Mouse (Mus musculus): ENCODE results near the gene Kcna5. TPM values are rescaled to one million over a fixed set of nuclear protein-coding genes. Genes with fewer than 3 reads are reported as not detected.

Gene Kcna5
- polyA plus RNA-seq, 1 experiment from 2014 or later = 0.61 TPM

- Histone ChIP-seq H3K4me2 (no peak overlapping the region), H3K4me3 (no peak overlapping the region), H3K27ac (no peak overlapping the region), H3K36me3 (no peaks in the 10 kb centered on the region), H3K9me3 (replicated peaks) (no peaks in the 10 kb centered on the region), H3K4me1 (no peaks in the 10 kb centered on the region), H3K27me3 (replicated peaks) (no peaks in the 10 kb centered on the region), H3K9ac (no peak overlapping the region)
- WGBS (ENCODE audit: insufficient replicate concordance) = 13% methylated on average over 7 of the region's 7 CpGs
- ATAC-seq = no peak
These were observed 28.7 kb upstream of the Kcna5 start for GRCm38 (mm10) chr6:126563898-126564297.

- Histone ChIP-seq H3K9ac (no peak overlapping the region), H3K4me1 (no peaks in the 10 kb centered on the region), H3K9me3 (replicated peaks) (no peaks in the 10 kb centered on the region), H3K4me3 (no peak overlapping the region), H3K27ac (no peak overlapping the region), H3K27me3 (replicated peaks) (no peaks in the 10 kb centered on the region), H3K4me2 (no peak overlapping the region), H3K36me3 (no peaks in the 10 kb centered on the region)
- no peak for ATAC-seq
- 22% methylated on average over 4 of the region's 4 CpGs for WGBS (ENCODE audit: insufficient replicate concordance)
These were observed 26.5 kb upstream of the Kcna5 start for GRCm38 (mm10) chr6:126561702-126562101.

GRCm38 (mm10) chr6:126560696-126561095 lies 25.5 kb upstream of the Kcna5 start:
- no peaks in the 10 kb centered on the region for H3K9me3 ChIP-seq (replicated peaks)
- ATAC-seq = no peak
- H3K27ac ChIP-seq = no peak overlapping the region; the same call in 1 of the 2 replicates
- H3K36me3 ChIP-seq = no peaks in the 10 kb centered on the region
- H3K4me1 ChIP-seq = no peaks in the 10 kb centered on the region
- no peak overlapping the region for H3K4me3 ChIP-seq
- no peak overlapping the region for H3K9ac ChIP-seq
- H3K4me2 ChIP-seq = no peak overlapping the region
- H3K27me3 ChIP-seq (replicated peaks) = no peaks in the 10 kb centered on the region
- 68% methylated on average over 1 of the region's 1 CpGs for WGBS (ENCODE audit: insufficient replicate concordance)

- no peak overlapping the region for H3K9ac ChIP-seq
- no peaks in the 10 kb centered on the region for H3K9me3 ChIP-seq (replicated peaks)
- no peaks in the 10 kb centered on the region for H3K4me1 ChIP-seq
- H3K27ac ChIP-seq = no peak overlapping the region; the same call in 1 of the 2 replicates
- ATAC-seq = no peak
- H3K36me3 ChIP-seq = no peaks in the 10 kb centered on the region
- H3K27me3 ChIP-seq (replicated peaks) = no peaks in the 10 kb centered on the region
- no peak overlapping the region for H3K4me3 ChIP-seq
- WGBS (ENCODE audit: insufficient replicate concordance) = 56% methylated on average over 8 of the region's 8 CpGs
- H3K4me2 ChIP-seq = no peak overlapping the region
These were observed 24.8 kb upstream of the Kcna5 start for GRCm38 (mm10) chr6:126560036-126560435.

- no peak overlapping the region for H3K4me3 ChIP-seq
- H3K9ac ChIP-seq = no peak overlapping the region
- H3K27ac ChIP-seq = no peak overlapping the region
- H3K36me3 ChIP-seq = no peaks in the 10 kb centered on the region
- H3K4me1 ChIP-seq = no peaks in the 10 kb centered on the region
- H3K4me2 ChIP-seq = no peak overlapping the region
- no peaks in the 10 kb centered on the region for H3K9me3 ChIP-seq (replicated peaks)
- H3K27me3 ChIP-seq (replicated peaks) = 0 out of 2 replicates have a peak, but pooled peaks cover 5% of the 10 kb centered on the region
- no peak for ATAC-seq
- WGBS (ENCODE audit: insufficient replicate concordance) = 57% methylated on average over 3 of the region's 3 CpGs
These were observed 23.1 kb upstream of the Kcna5 start for GRCm38 (mm10) chr6:126558276-126558675.

- Histone ChIP-seq H3K27me3 (replicated peaks) (peaks cover 9% of the 10 kb centered on the region; the same call in 1 of the 2 replicates), H3K4me1 (no peaks in the 10 kb centered on the region), H3K9ac (no peak overlapping the region), H3K36me3 (no peaks in the 10 kb centered on the region), H3K4me2 (no peak overlapping the region), H3K4me3 (no peak overlapping the region), H3K27ac (no peak overlapping the region), H3K9me3 (replicated peaks) (no peaks in the 10 kb centered on the region)
- no peak for ATAC-seq
- WGBS (ENCODE audit: insufficient replicate concordance) = 21% methylated on average over 9 of the region's 9 CpGs
These were observed 18.6 kb upstream of the Kcna5 start for GRCm38 (mm10) chr6:126553812-126554211.

- Histone ChIP-seq H3K4me2 (no peak overlapping the region), H3K36me3 (no peaks in the 10 kb centered on the region), H3K4me3 (no peak overlapping the region), H3K4me1 (no peaks in the 10 kb centered on the region), H3K9ac (no peak overlapping the region), H3K9me3 (replicated peaks) (no peaks in the 10 kb centered on the region), H3K27me3 (replicated peaks) (peaks cover 9% of the 10 kb centered on the region; the same call in 1 of the 2 replicates), H3K27ac (no peak overlapping the region)
- 17% methylated on average over 9 of the region's 9 CpGs for WGBS (ENCODE audit: insufficient replicate concordance)
- ATAC-seq = no peak
These were observed 16.7 kb upstream of the Kcna5 start for GRCm38 (mm10) chr6:126551862-126552395.

- WGBS (ENCODE audit: insufficient replicate concordance) = 62% methylated on average over 16 of the region's 16 CpGs
- no peak overlapping the region for H3K4me3 ChIP-seq
- H3K9ac ChIP-seq = no peak overlapping the region
- H3K36me3 ChIP-seq = no peaks in the 10 kb centered on the region
- no peaks in the 10 kb centered on the region; the same call in 1 of the 2 replicates for H3K27me3 ChIP-seq (replicated peaks)
- H3K4me2 ChIP-seq = no peak overlapping the region
- no peaks in the 10 kb centered on the region for H3K4me1 ChIP-seq
- no peaks in the 10 kb centered on the region for H3K9me3 ChIP-seq (replicated peaks)
- no peak for ATAC-seq
- H3K27ac ChIP-seq = no peak overlapping the region
These were observed 9.2 kb upstream of the Kcna5 start for GRCm38 (mm10) chr6:126544107-126545036.

- no peaks in the 10 kb centered on the region for H3K9me3 ChIP-seq (replicated peaks)
- 73% methylated on average over 4 of the region's 4 CpGs for WGBS (ENCODE audit: insufficient replicate concordance)
- no peaks in the 10 kb centered on the region; the same call in 1 of the 2 replicates for H3K27me3 ChIP-seq (replicated peaks)
- no peak overlapping the region for H3K4me3 ChIP-seq
- no peak overlapping the region for H3K27ac ChIP-seq
- no peaks in the 10 kb centered on the region for H3K36me3 ChIP-seq
- no peaks in the 10 kb centered on the region for H3K4me1 ChIP-seq
- no peak for ATAC-seq
- H3K9ac ChIP-seq = no peak overlapping the region
- H3K4me2 ChIP-seq = no peak overlapping the region
These were observed 7.5 kb upstream of the Kcna5 start for GRCm38 (mm10) chr6:126542724-126543123.

- ATAC-seq = no peak
- 34% methylated on average over 2 of the region's 2 CpGs for WGBS (ENCODE audit: insufficient replicate concordance)
- no peaks in the 10 kb centered on the region for H3K36me3 ChIP-seq
- no peak overlapping the region for H3K9ac ChIP-seq
- H3K27ac ChIP-seq = no peak overlapping the region
- H3K27me3 ChIP-seq (replicated peaks) = peaks cover 35% of the 10 kb centered on the region
- no peaks in the 10 kb centered on the region for H3K9me3 ChIP-seq (replicated peaks)
- no peak overlapping the region for H3K4me2 ChIP-seq
- no peak overlapping the region for H3K4me3 ChIP-seq
- no peaks in the 10 kb centered on the region for H3K4me1 ChIP-seq
These were observed 2.3 kb upstream of the Kcna5 start for GRCm38 (mm10) chr6:126537512-126537911.

GRCm38 (mm10) chr6:126536926-126537325 lies 1.7 kb upstream of the Kcna5 start:
- 42% methylated on average over 4 of the region's 4 CpGs for WGBS (ENCODE audit: insufficient replicate concordance)
- no peak overlapping the region for H3K27ac ChIP-seq
- no peak overlapping the region for H3K4me3 ChIP-seq
- H3K9me3 ChIP-seq (replicated peaks) = no peaks in the 10 kb centered on the region
- ATAC-seq = no peak
- H3K4me2 ChIP-seq = no peak overlapping the region
- H3K4me1 ChIP-seq = no peaks in the 10 kb centered on the region
- no peaks in the 10 kb centered on the region for H3K36me3 ChIP-seq
- peaks cover 38% of the 10 kb centered on the region for H3K27me3 ChIP-seq (replicated peaks)
- H3K9ac ChIP-seq = no peak overlapping the region

- 17% methylated on average over 1 of the region's 1 CpGs for whole genome bisulfite sequencing (ENCODE audit: insufficient replicate concordance)
- no peak overlapping the region for H3K27ac ChIP-seq
- H3K27me3 ChIP-seq (replicated peaks) = peaks cover 39% of the 10 kb centered on the region
- no peaks in the 10 kb centered on the region for H3K36me3 ChIP-seq
- no peak overlapping the region for H3K9ac ChIP-seq
- ATAC-seq = no peak
- H3K4me3 ChIP-seq = no peak overlapping the region
- no peak overlapping the region for H3K4me2 ChIP-seq
- H3K4me1 ChIP-seq = no peaks in the 10 kb centered on the region
- no peaks in the 10 kb centered on the region for H3K9me3 ChIP-seq (replicated peaks)
These were observed 679 bp upstream of the Kcna5 start for GRCm38 (mm10) chr6:126535911-126536270.
